Mouse (Mus musculus): Measurements from ENCODE around the gene Adrb1. TPM values are rescaled to one million over a fixed set of nuclear protein-coding genes. Genes with fewer than 3 reads are reported as not detected.
A peak's percentile ranks its signal among the peaks of the same experiment; 100 is the strongest.

Adrb1 gene
- polyA plus RNA-seq, 1 experiment: 1.0 TPM

- H3K4me1 ChIP-seq (ENCODE audit: control insufficient read depth, insufficient read depth, low read length): no peaks in the 10 kb centered on the region
- TF ChIP-seq CTCF (IDR thresholded peaks at IDR 0.05; ENCODE audit: low read depth, low read length) (no peak), EP300 (IDR thresholded peaks at IDR 0.05; ENCODE audit: insufficient read depth, low read depth, low read length) (no peak), POLR2A (IDR thresholded peaks at IDR 0.05; ENCODE audit: insufficient read depth, low read length) (no peak)
- no peaks in the 10 kb centered on the region for H3K36me3 ChIP-seq (ENCODE audit: control insufficient read depth, insufficient read depth, low read length, poor library complexity, severe bottlenecking)
- H3K27me3 ChIP-seq (ENCODE audit: control insufficient read depth, insufficient read depth, low read length, poor library complexity, severe bottlenecking): peaks cover 32% of the 10 kb centered on the region
- H3K9me3 ChIP-seq (replicated peaks; ENCODE audit: control insufficient read depth, insufficient read depth, low read length, poor library complexity, severe bottlenecking): no peaks in the 10 kb centered on the region
- H3K27ac ChIP-seq (ENCODE audit: insufficient read depth, low read length): no peak overlapping the region
- peak overlapping the region; percentile 50 for H3K9ac ChIP-seq (ENCODE audit: low read depth, poor library complexity, severe bottlenecking)
- peak overlapping the region; percentile 69 for H3K4me3 ChIP-seq (ENCODE audit: low read depth, low read length)
These were observed 300 bp downstream of the Adrb1 start for GRCm38 (mm10) chr19:56722291-56722707.

- H3K36me3 ChIP-seq (ENCODE audit: control insufficient read depth, insufficient read depth, low read length, poor library complexity, severe bottlenecking): no peaks in the 10 kb centered on the region
- peaks cover 32% of the 10 kb centered on the region for H3K27me3 ChIP-seq (ENCODE audit: control insufficient read depth, insufficient read depth, low read length, poor library complexity, severe bottlenecking)
- peak overlapping the region; percentile 69 for H3K4me3 ChIP-seq (ENCODE audit: low read depth, low read length)
- H3K9ac ChIP-seq (ENCODE audit: low read depth, poor library complexity, severe bottlenecking): peak overlapping the region; percentile 56
- TF ChIP-seq POLR2A (IDR thresholded peaks at IDR 0.05; ENCODE audit: insufficient read depth, low read length) (no peak), EP300 (IDR thresholded peaks at IDR 0.05; ENCODE audit: insufficient read depth, low read depth, low read length) (no peak), CTCF (IDR thresholded peaks at IDR 0.05; ENCODE audit: low read depth, low read length) (no peak)
- H3K9me3 ChIP-seq (replicated peaks; ENCODE audit: control insufficient read depth, insufficient read depth, low read length, poor library complexity, severe bottlenecking): no peaks in the 10 kb centered on the region
- no peaks in the 10 kb centered on the region for H3K4me1 ChIP-seq (ENCODE audit: control insufficient read depth, insufficient read depth, low read length)
- H3K27ac ChIP-seq (ENCODE audit: insufficient read depth, low read length): no peak overlapping the region
These were observed 822 bp downstream of the Adrb1 start for GRCm38 (mm10) chr19:56722711-56723330.

GRCm38 (mm10) chr19:56723331-56724125, 1.5 kb downstream of the Adrb1 start:
- Histone ChIP-seq H3K9ac (ENCODE audit: low read depth, poor library complexity, severe bottlenecking) (peak overlapping the region; percentile 56), H3K4me3 (ENCODE audit: low read depth, low read length) (peak overlapping the region; percentile 69), H3K27ac (ENCODE audit: insufficient read depth, low read length) (no peak overlapping the region), H3K36me3 (ENCODE audit: control insufficient read depth, insufficient read depth, low read length, poor library complexity, severe bottlenecking) (no peaks in the 10 kb centered on the region), H3K9me3 (replicated peaks; ENCODE audit: control insufficient read depth, insufficient read depth, low read length, poor library complexity, severe bottlenecking) (no peaks in the 10 kb centered on the region), H3K27me3 (ENCODE audit: control insufficient read depth, insufficient read depth, low read length, poor library complexity, severe bottlenecking) (peaks cover 32% of the 10 kb centered on the region), H3K4me1 (ENCODE audit: control insufficient read depth, insufficient read depth, low read length) (no peaks in the 10 kb centered on the region)
- no peak for TF ChIP-seq CTCF (IDR thresholded peaks at IDR 0.05; ENCODE audit: low read depth, low read length)
- TF ChIP-seq EP300 (IDR thresholded peaks at IDR 0.05; ENCODE audit: insufficient read depth, low read depth, low read length): no peak
- no peak for TF ChIP-seq POLR2A (IDR thresholded peaks at IDR 0.05; ENCODE audit: insufficient read depth, low read length)

- Histone ChIP-seq H3K27ac (ENCODE audit: insufficient read depth, low read length) (no peak overlapping the region), H3K4me1 (ENCODE audit: control insufficient read depth, insufficient read depth, low read length) (no peaks in the 10 kb centered on the region), H3K36me3 (ENCODE audit: control insufficient read depth, insufficient read depth, low read length, poor library complexity, severe bottlenecking) (no peaks in the 10 kb centered on the region), H3K4me3 (ENCODE audit: low read depth, low read length) (no peak overlapping the region), H3K9ac (ENCODE audit: low read depth, poor library complexity, severe bottlenecking) (peak overlapping the region; percentile 56; the same call in 1 of the 2 replicates), H3K27me3 (ENCODE audit: control insufficient read depth, insufficient read depth, low read length, poor library complexity, severe bottlenecking) (peaks cover 32% of the 10 kb centered on the region), H3K9me3 (replicated peaks; ENCODE audit: control insufficient read depth, insufficient read depth, low read length, poor library complexity, severe bottlenecking) (no peaks in the 10 kb centered on the region)
- TF ChIP-seq EP300 (IDR thresholded peaks at IDR 0.05; ENCODE audit: insufficient read depth, low read depth, low read length): no peak
- no peak for TF ChIP-seq POLR2A (IDR thresholded peaks at IDR 0.05; ENCODE audit: insufficient read depth, low read length)
- TF ChIP-seq CTCF (IDR thresholded peaks at IDR 0.05; ENCODE audit: low read depth, low read length): no peak
These were observed 2.2 kb downstream of the Adrb1 start for GRCm38 (mm10) chr19:56724126-56724597.

DNA sequence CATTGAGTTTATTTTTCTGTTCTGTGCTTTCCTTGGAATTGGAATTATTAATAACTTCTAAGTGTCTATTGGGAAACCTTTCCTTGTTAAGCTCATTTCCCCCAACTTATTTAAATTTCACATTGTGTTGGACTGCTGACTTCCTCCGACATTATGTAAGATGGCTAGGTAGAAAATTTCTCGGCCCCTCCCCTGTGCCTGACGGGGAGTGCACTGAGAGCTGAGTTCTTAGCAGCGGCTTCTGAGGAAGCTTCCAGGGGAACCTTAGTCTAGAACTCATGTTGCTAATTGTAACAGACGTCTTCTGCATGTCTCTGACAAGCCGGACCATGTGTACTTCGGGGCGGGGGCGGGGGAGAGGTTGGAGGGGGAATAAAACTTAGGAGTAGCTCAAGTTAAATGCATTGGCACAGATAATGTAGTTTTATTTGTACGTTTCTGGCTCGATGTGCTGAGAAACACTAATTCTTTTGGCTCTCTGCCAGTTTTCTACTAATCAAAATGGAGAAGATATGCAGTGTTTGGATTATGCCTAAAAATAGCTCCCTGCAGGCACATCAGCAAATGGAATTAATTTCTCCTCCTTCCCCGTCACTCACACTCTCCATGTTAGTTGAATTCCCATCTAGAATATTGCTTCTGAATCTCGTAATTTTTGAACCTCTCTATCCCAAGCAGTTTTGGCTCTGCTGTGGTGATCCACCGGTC, 5.3 kb downstream of the Adrb1 start:
- TF ChIP-seq EP300 (IDR thresholded peaks at IDR 0.05; ENCODE audit: insufficient read depth, low read depth, low read length) (no peak), CTCF (IDR thresholded peaks at IDR 0.05; ENCODE audit: low read depth, low read length) (no peak), POLR2A (IDR thresholded peaks at IDR 0.05; ENCODE audit: insufficient read depth, low read length) (no peak)

More for the DNA sequence above, 5.3 kb downstream of the Adrb1 start:
- H3K9ac ChIP-seq (ENCODE audit: low read depth, poor library complexity, severe bottlenecking): no peak overlapping the region
- no peaks in the 10 kb centered on the region for H3K4me1 ChIP-seq (ENCODE audit: control insufficient read depth, insufficient read depth, low read length)
- no peak overlapping the region for H3K27ac ChIP-seq (ENCODE audit: insufficient read depth, low read length)
- H3K4me3 ChIP-seq (ENCODE audit: low read depth, low read length): no peak overlapping the region
- H3K27me3 ChIP-seq (ENCODE audit: control insufficient read depth, insufficient read depth, low read length, poor library complexity, severe bottlenecking): peaks cover 21% of the 10 kb centered on the region
- H3K9me3 ChIP-seq (replicated peaks; ENCODE audit: control insufficient read depth, insufficient read depth, low read length, poor library complexity, severe bottlenecking): no peaks in the 10 kb centered on the region
- H3K36me3 ChIP-seq (ENCODE audit: control insufficient read depth, insufficient read depth, low read length, poor library complexity, severe bottlenecking): no peaks in the 10 kb centered on the region

Measured in ES-Bruce4 (cell line).